Mouse (Mus musculus): Measurements from ENCODE around the gene Mst1.

The Mst1 gene

DNA sequence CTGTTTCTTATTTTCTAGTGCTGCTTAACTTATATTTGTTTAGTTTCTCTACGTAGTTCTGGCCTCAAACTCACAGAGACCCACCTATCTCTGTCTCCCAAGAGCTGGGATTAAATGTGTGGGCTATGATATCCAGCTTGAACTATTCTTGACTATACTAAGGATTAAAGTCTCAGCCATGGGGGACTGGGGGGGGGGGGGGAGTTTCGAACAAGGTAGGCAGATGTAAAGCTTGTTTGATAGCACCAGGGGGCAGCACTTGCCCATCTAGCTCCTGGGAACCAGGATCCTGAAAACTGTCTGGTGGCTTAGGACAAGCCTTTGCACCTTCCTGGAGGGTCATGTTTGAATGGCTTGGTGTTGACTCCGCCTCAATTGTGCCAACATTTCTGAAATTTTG, 15.3 kb downstream of the Mst1 start:
- DNase-seq (ENCODE audit: low read depth, low spot score): peak; percentile 92

DNA sequence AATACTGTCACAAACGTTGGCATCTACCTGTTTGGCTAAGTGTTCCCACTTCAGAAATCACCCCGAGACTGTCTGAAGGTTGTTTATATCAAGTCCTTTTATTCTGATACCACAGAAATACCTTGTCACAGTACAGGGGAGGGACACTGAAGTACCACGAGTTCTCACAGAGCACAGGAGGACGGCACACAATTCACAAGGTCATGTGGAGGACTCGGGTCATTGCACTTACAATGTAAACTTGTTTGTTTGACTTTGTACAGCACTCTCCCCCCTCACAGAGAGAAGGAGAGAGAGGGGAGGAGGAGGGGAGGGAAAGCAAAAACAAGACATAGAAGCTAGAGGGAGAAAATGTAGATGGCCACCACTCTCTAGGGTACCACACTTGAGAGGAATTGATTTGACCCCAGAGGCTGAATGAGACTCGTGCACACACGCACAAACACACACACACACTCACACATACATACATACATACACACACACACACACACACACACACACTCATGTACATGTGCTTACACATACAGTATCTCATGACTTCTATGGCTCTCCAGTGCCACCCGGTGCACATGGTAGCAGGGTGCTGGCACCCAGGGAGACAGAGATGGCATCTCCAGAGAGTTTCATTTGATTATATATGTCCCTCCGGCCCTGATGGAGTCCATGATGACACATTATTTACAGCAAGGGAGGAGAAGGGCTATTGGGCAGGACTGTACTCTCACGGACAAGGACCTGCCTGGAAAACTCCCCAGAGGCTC, 15.9 kb downstream of the Mst1 start:
- no peak for DNase-seq (ENCODE audit: low read depth, low spot score)

DNA sequence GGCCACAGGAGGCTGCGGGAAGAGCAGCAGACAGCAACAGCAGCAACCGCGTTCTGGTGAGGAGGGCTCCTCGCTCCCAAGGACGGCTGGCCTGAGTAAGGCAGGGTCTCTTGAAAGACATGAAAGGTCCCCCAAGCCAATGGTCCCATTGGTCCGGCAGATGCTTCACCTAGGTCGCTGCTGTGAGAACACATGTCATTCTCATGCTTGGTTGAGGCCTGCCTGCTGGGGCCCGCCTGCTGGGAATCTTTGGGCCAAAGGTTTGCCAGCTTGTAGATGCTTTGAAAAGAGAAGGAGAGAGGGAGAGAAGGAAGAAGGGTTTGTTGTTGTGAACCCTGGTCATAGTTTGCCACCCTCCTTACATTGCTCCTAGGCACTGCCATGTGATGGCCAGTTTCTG, 19.4 kb downstream of the Mst1 start:
- DNase-seq (ENCODE audit: low read depth, low spot score): peak; percentile 57

GRCm38 (mm10) chr9:108104766-108105548, 24.7 kb downstream of the Mst1 start:
- no peak for DNase-seq (ENCODE audit: low read depth, low spot score)

- no peak for DNase-seq (ENCODE audit: low read depth, low spot score)
Observed at GRCm38 (mm10) chr9:108105549-108105863, 25.3 kb downstream of the Mst1 start.

DNA sequence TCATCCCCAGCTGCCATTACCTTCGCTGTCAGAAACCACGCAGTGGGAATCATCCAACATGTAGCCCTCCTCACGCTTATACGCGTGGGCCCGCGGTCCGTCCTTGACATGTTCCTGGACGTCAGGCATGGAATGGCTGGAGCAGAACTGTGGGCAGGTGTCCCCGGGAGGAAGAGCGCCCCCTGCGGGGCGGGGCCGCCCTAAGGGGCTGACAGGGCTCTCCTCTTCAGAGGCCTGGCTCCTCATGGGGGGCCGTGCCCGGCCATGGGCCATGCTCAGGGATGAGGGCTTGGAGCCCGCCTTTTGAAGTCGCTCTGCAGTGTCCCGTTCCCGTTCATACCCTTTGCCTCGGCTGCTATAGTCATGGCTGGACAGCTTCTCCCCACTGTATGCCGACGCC, 25.9 kb downstream of the Mst1 start:
- DNase-seq (ENCODE audit: low read depth, low spot score): no peak

- DNase-seq (ENCODE audit: low read depth, low spot score): no peak
Observed at GRCm38 (mm10) chr9:108107867-108108266, 27.6 kb downstream of the Mst1 start.

- no peak for DNase-seq (ENCODE audit: low read depth, low spot score)
Observed at GRCm38 (mm10) chr9:108110160-108110559, 29.9 kb downstream of the Mst1 start.

GRCm38 (mm10) chr9:108111101-108111592, 30.9 kb downstream of the Mst1 start:
- DNase-seq (ENCODE audit: low read depth, low spot score): peak; percentile 58

DNA sequence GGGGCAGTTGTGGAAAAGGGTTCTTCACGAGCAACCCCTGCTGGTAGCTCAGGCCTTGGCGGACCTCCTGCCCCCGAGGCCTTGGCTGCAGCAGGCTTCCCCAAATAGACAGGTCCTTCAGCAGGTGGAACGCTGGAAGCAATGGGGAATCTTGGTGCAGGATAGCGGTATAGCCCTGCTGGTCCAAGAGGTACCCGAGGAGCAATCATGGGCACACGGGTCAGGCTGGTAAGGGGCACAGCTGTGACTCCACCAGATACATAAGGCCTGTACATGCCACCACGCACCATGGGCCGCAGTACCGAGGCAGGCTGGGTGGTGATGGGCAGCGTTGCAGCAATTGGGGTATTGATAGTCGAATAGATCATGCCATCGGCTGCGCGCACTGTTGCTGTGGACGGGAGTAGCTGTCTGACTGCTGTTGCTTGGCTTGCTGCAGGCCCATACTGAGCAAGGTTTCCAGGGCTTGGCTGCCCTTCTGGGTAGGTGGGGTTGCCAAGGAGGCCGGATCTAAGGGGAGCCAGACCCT, 31.4 kb downstream of the Mst1 start:
- no peak for DNase-seq (ENCODE audit: low read depth, low spot score)

DNA sequence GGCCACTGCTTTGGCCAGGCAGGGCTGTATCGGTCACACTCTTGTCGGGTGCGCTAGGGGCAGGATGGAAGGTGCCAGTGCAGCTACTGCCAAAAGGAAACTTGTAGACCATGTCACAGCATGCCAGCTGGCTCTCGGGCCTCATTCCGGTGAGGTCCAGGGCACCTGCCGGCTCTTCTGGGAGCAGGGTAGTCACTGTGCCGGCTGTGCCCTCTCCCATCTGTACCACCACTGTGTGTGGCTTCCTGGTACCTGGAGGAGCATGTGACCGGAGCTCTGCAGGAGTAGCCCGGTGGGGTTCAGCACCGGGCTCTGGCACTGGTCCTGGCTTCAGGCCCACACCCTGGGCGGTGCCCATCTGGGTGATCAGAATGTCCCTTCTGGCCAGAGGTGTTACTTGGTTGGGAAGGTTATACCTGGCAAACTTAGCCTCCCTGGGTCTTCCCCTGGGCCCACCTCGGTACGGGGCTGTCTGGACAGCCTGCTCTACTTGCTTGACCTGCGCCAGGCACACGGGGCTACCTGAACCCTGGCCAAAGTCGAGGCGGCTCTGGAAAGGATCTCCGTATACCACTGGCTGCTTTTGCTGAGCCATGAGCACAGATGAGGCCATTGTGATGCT, 32.6 kb downstream of the Mst1 start:
- DNase-seq (ENCODE audit: low read depth, low spot score): peak; percentile 87

- DNase-seq (ENCODE audit: low read depth, low spot score): peak; percentile 82
Observed at GRCm38 (mm10) chr9:108115290-108116077, 35.2 kb downstream of the Mst1 start.

- DNase-seq (ENCODE audit: low read depth, low spot score): no peak
Observed at GRCm38 (mm10) chr9:108117143-108117542, 36.9 kb downstream of the Mst1 start.

DNA sequence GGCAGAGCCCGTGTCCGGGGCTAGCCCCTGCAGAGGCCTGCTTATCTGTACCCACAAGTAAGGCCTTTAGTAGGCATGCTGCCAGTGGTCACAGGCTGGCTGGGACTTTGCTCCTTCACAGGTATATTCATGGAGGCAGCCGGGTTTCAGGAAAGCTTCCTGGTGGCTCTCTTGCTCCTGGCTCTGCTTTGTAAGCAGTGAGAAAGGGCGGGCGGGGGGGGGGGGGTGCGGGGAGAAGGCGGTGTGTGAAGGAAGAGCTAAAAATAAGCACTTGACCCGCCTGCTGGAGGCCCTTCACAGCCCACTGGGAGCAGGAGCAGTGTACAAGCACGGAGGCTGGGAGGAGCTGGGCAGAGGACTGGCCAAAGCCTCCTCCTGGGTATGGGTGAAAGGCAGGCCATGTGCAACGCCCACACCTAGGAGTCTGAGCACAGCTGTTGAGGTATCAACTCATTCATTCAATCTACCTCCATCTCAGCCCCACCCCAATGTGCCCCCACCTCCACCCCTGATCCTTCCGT, 39.7 kb downstream of the Mst1 start:
- peak; percentile 85 for DNase-seq (ENCODE audit: low read depth, low spot score)

GRCm38 (mm10) chr9:108120671-108121070, 40.4 kb downstream of the Mst1 start:
- DNase-seq (ENCODE audit: low read depth, low spot score): no peak

- DNase-seq (ENCODE audit: low read depth, low spot score): no peak
Observed at GRCm38 (mm10) chr9:108121170-108121969, 41.1 kb downstream of the Mst1 start.

- DNase-seq (ENCODE audit: low read depth, low spot score): no peak
Observed at GRCm38 (mm10) chr9:108123916-108124315, 43.7 kb downstream of the Mst1 start.

- no peak for DNase-seq (ENCODE audit: low read depth, low spot score)
Observed at GRCm38 (mm10) chr9:108125731-108126130, 45.5 kb downstream of the Mst1 start.

DNA sequence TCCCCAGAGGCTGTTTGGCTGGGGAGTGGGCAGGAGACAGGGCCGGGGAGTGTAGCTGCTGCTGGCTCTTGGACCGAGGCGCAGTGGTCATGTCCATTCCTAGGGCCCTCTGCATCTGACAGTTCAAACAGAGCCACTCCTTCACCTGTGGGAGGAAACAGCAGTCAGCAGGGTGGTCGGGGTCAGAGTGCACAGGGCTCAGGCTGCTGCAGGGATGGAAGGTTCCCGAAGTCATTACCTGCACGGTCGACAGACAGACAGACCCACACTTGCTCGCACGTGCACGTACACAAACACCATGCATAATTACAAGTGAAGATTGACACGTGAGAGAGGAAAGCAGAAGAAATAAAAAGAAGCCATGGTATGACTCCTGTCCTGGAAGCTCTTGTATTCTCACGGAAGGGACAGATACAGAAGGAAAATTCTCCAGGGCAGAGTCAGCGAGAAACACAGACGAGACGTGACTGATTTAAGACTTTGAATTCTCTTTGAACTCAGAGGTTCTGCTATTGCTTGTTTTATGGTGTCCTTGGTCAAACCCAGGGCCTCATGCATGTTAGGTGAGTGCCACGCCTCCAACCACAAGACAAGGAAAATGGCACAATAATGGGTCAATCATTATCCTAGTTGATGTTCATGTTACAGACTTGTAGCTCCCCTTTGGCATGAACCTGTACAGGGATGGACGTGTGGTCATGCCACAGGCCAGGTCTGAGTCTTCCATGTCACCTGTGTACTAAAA, 46.4 kb downstream of the Mst1 start:
- DNase-seq (ENCODE audit: low read depth, low spot score): no peak

GRCm38 (mm10) chr9:108128248-108128647, 48.0 kb downstream of the Mst1 start:
- peak; percentile 97 for DNase-seq (ENCODE audit: low read depth, low spot score)

All from brain, adult 2 months (tissue).